Mouse (Mus musculus): ENCODE measurements at regions not wholly inside any gene's neighbourhood (a gene's known extent, or its start where the extent isn't known, plus 50 kb on each side); places are given as distances from the start of the nearest gene placed in this dataset.

- Histone ChIP-seq H3K9ac (ENCODE audit: low read depth, low read length) (no peak overlapping the region), H3K36me3 (ENCODE audit: control insufficient read depth, insufficient read depth, low read length) (no peaks in the 10 kb centered on the region), H3K27ac (ENCODE audit: low read depth, low read length) (no peak overlapping the region), H3K4me2 (replicated peaks; ENCODE audit: low read depth, low read length) (no peak overlapping the region), H3K9me3 (ENCODE audit: control insufficient read depth, low read length) (no peaks in the 10 kb centered on the region), H3K4me3 (ENCODE audit: low read depth, low read length) (no peak overlapping the region), H3K4me1 (replicated peaks; ENCODE audit: control insufficient read depth, insufficient read depth, low read length) (no peaks in the 10 kb centered on the region), H3K27me3 (ENCODE audit: control insufficient read depth, insufficient read depth, low read length) (no peaks in the 10 kb centered on the region)
- ATAC-seq (ENCODE audit: low FRiP score): no peak
- DNase-seq (ENCODE audit: low spot score): no peak
- WGBS: 80% methylated on average over 4 of the region's 4 CpGs
These were observed 199.7 kb upstream of the Klf4 start for GRCm38 (mm10) chr4:55732006-55732405.

- no peak overlapping the region for H3K4me3 ChIP-seq (ENCODE audit: low read depth, low read length)
- H3K9me3 ChIP-seq (ENCODE audit: control insufficient read depth, low read length): no peaks in the 10 kb centered on the region
- H3K36me3 ChIP-seq (ENCODE audit: control insufficient read depth, insufficient read depth, low read length): no peaks in the 10 kb centered on the region
- H3K4me2 ChIP-seq (replicated peaks; ENCODE audit: low read depth, low read length): no peak overlapping the region
- H3K4me1 ChIP-seq (replicated peaks; ENCODE audit: control insufficient read depth, insufficient read depth, low read length): no peaks in the 10 kb centered on the region
- DNase-seq (ENCODE audit: low spot score) (no peak), ATAC-seq (ENCODE audit: low FRiP score) (no peak)
- H3K27ac ChIP-seq (ENCODE audit: low read depth, low read length): no peak overlapping the region
- H3K27me3 ChIP-seq (ENCODE audit: control insufficient read depth, insufficient read depth, low read length): no peaks in the 10 kb centered on the region
- H3K9ac ChIP-seq (ENCODE audit: low read depth, low read length): no peak overlapping the region
- WGBS: 83% methylated on average over 4 of the region's 4 CpGs
These were observed 198.0 kb upstream of the Klf4 start for GRCm38 (mm10) chr4:55730266-55730665.

- DNase-seq (ENCODE audit: low spot score) (no peak), ATAC-seq (ENCODE audit: low FRiP score) (no peak)
- no peak overlapping the region for H3K4me3 ChIP-seq (ENCODE audit: low read depth, low read length)
- H3K27ac ChIP-seq (ENCODE audit: low read depth, low read length): no peak overlapping the region
- WGBS: 88% methylated on average over 2 of the region's 2 CpGs
- H3K9ac ChIP-seq (ENCODE audit: low read depth, low read length): no peak overlapping the region
- H3K27me3 ChIP-seq (ENCODE audit: control insufficient read depth, insufficient read depth, low read length): no peaks in the 10 kb centered on the region
- H3K36me3 ChIP-seq (ENCODE audit: control insufficient read depth, insufficient read depth, low read length): no peaks in the 10 kb centered on the region
- no peaks in the 10 kb centered on the region for H3K4me1 ChIP-seq (replicated peaks; ENCODE audit: control insufficient read depth, insufficient read depth, low read length)
- H3K4me2 ChIP-seq (replicated peaks; ENCODE audit: low read depth, low read length): no peak overlapping the region
- H3K9me3 ChIP-seq (ENCODE audit: control insufficient read depth, low read length): no peaks in the 10 kb centered on the region
These were observed 194.9 kb upstream of the Klf4 start for GRCm38 (mm10) chr4:55727178-55727577.

GRCm38 (mm10) chr4:55726081-55726480 is 193.8 kb upstream of the Klf4 start:
- DNase-seq (ENCODE audit: low spot score): no peak
- no peak overlapping the region for H3K27ac ChIP-seq (ENCODE audit: low read depth, low read length)
- no peaks in the 10 kb centered on the region for H3K4me1 ChIP-seq (replicated peaks; ENCODE audit: control insufficient read depth, insufficient read depth, low read length)
- H3K9ac ChIP-seq (ENCODE audit: low read depth, low read length): no peak overlapping the region
- no peaks in the 10 kb centered on the region for H3K36me3 ChIP-seq (ENCODE audit: control insufficient read depth, insufficient read depth, low read length)
- ATAC-seq (ENCODE audit: low FRiP score): no peak
- no peaks in the 10 kb centered on the region for H3K27me3 ChIP-seq (ENCODE audit: control insufficient read depth, insufficient read depth, low read length)
- no peak overlapping the region for H3K4me2 ChIP-seq (replicated peaks; ENCODE audit: low read depth, low read length)
- WGBS: 88% methylated on average over 19 of the region's 19 CpGs
- H3K9me3 ChIP-seq (ENCODE audit: control insufficient read depth, low read length): no peaks in the 10 kb centered on the region
- H3K4me3 ChIP-seq (ENCODE audit: low read depth, low read length): no peak overlapping the region

GRCm38 (mm10) chr4:55724286-55724685 is 192.0 kb upstream of the Klf4 start:
- H3K27ac ChIP-seq (ENCODE audit: low read depth, low read length): no peak overlapping the region
- DNase-seq (ENCODE audit: low spot score): no peak
- ATAC-seq (ENCODE audit: low FRiP score): no peak
- no peaks in the 10 kb centered on the region for H3K27me3 ChIP-seq (ENCODE audit: control insufficient read depth, insufficient read depth, low read length)
- H3K9me3 ChIP-seq (ENCODE audit: control insufficient read depth, low read length): no peaks in the 10 kb centered on the region
- 90% methylated on average over 1 of the region's 1 CpGs for WGBS
- no peak overlapping the region for H3K4me3 ChIP-seq (ENCODE audit: low read depth, low read length)
- no peaks in the 10 kb centered on the region for H3K4me1 ChIP-seq (replicated peaks; ENCODE audit: control insufficient read depth, insufficient read depth, low read length)
- H3K36me3 ChIP-seq (ENCODE audit: control insufficient read depth, insufficient read depth, low read length): no peaks in the 10 kb centered on the region
- H3K9ac ChIP-seq (ENCODE audit: low read depth, low read length): no peak overlapping the region
- no peak overlapping the region for H3K4me2 ChIP-seq (replicated peaks; ENCODE audit: low read depth, low read length)

GRCm38 (mm10) chr4:55723124-55723523 is 190.9 kb upstream of the Klf4 start:
- H3K4me2 ChIP-seq (replicated peaks; ENCODE audit: low read depth, low read length): no peak overlapping the region
- 90% methylated on average over 1 of the region's 1 CpGs for WGBS

GRCm38 (mm10) chr4:55722388-55722787 is 190.1 kb upstream of the Klf4 start:
- H3K27me3 ChIP-seq (ENCODE audit: control insufficient read depth, insufficient read depth, low read length): no peaks in the 10 kb centered on the region
- whole genome bisulfite sequencing: 66% methylated on average over 8 of the region's 8 CpGs
- H3K4me3 ChIP-seq (ENCODE audit: low read depth, low read length): no peak overlapping the region
- H3K4me2 ChIP-seq (replicated peaks; ENCODE audit: low read depth, low read length): no peak overlapping the region
- H3K27ac ChIP-seq (ENCODE audit: low read depth, low read length): no peak overlapping the region
- ATAC-seq (ENCODE audit: low FRiP score) (no peak), DNase-seq (ENCODE audit: low spot score) (no peak)
- H3K9ac ChIP-seq (ENCODE audit: low read depth, low read length): no peak overlapping the region
- no peaks in the 10 kb centered on the region for H3K9me3 ChIP-seq (ENCODE audit: control insufficient read depth, low read length)
- H3K36me3 ChIP-seq (ENCODE audit: control insufficient read depth, insufficient read depth, low read length): no peaks in the 10 kb centered on the region
- no peaks in the 10 kb centered on the region for H3K4me1 ChIP-seq (replicated peaks; ENCODE audit: control insufficient read depth, insufficient read depth, low read length)

More at GRCm38 (mm10) chr4:55723124-55723523, 190.9 kb upstream of the Klf4 start:
- no peak overlapping the region for H3K4me3 ChIP-seq (ENCODE audit: low read depth, low read length)
- no peaks in the 10 kb centered on the region for H3K27me3 ChIP-seq (ENCODE audit: control insufficient read depth, insufficient read depth, low read length)
- no peak overlapping the region for H3K9ac ChIP-seq (ENCODE audit: low read depth, low read length)
- H3K4me1 ChIP-seq (replicated peaks; ENCODE audit: control insufficient read depth, insufficient read depth, low read length): no peaks in the 10 kb centered on the region
- H3K9me3 ChIP-seq (ENCODE audit: control insufficient read depth, low read length): no peaks in the 10 kb centered on the region
- DNase-seq (ENCODE audit: low spot score) (no peak), ATAC-seq (ENCODE audit: low FRiP score) (no peak)
- no peak overlapping the region for H3K27ac ChIP-seq (ENCODE audit: low read depth, low read length)
- H3K36me3 ChIP-seq (ENCODE audit: control insufficient read depth, insufficient read depth, low read length): no peaks in the 10 kb centered on the region

- Histone ChIP-seq H3K36me3 (ENCODE audit: control insufficient read depth, insufficient read depth, low read length) (no peaks in the 10 kb centered on the region), H3K27me3 (ENCODE audit: control insufficient read depth, insufficient read depth, low read length) (no peaks in the 10 kb centered on the region), H3K9me3 (ENCODE audit: control insufficient read depth, low read length) (no peaks in the 10 kb centered on the region), H3K9ac (ENCODE audit: low read depth, low read length) (no peak overlapping the region), H3K27ac (ENCODE audit: low read depth, low read length) (no peak overlapping the region), H3K4me3 (ENCODE audit: low read depth, low read length) (no peak overlapping the region), H3K4me2 (replicated peaks; ENCODE audit: low read depth, low read length) (no peak overlapping the region), H3K4me1 (replicated peaks; ENCODE audit: control insufficient read depth, insufficient read depth, low read length) (no peaks in the 10 kb centered on the region)
- 74% methylated on average over 2 of the region's 2 CpGs for WGBS
- no peak for DNase-seq (ENCODE audit: low spot score)
- ATAC-seq (ENCODE audit: low FRiP score): no peak
These were observed 189.6 kb upstream of the Klf4 start for GRCm38 (mm10) chr4:55721834-55722233.

GRCm38 (mm10) chr4:55718438-55718837 is 186.2 kb upstream of the Klf4 start:
- WGBS: 81% methylated on average over 4 of the region's 4 CpGs
- Histone ChIP-seq H3K9me3 (ENCODE audit: control insufficient read depth, low read length) (no peaks in the 10 kb centered on the region), H3K27ac (ENCODE audit: low read depth, low read length) (no peak overlapping the region), H3K27me3 (ENCODE audit: control insufficient read depth, insufficient read depth, low read length) (no peaks in the 10 kb centered on the region), H3K4me3 (ENCODE audit: low read depth, low read length) (no peak overlapping the region), H3K9ac (ENCODE audit: low read depth, low read length) (no peak overlapping the region), H3K4me1 (replicated peaks; ENCODE audit: control insufficient read depth, insufficient read depth, low read length) (no peaks in the 10 kb centered on the region), H3K4me2 (replicated peaks; ENCODE audit: low read depth, low read length) (no peak overlapping the region), H3K36me3 (ENCODE audit: control insufficient read depth, insufficient read depth, low read length) (no peaks in the 10 kb centered on the region)
- DNase-seq (ENCODE audit: low spot score): no peak
- ATAC-seq (ENCODE audit: low FRiP score): no peak
